Mouse (Mus musculus) heart, adult 18-20 months (tissue): ENCODE measurements at regions not wholly inside any gene's neighbourhood (a gene's known extent, or its start where the extent isn't known, plus 50 kb on each side); places are given as distances from the start of the nearest gene placed in this dataset.

Experiments
- microRNA-seq, 2 experiments: library from miRNA; unstranded; fragments of <30 nt; microRNA quantifications; one replicate each; pipeline ENCODE4 v1.2.0; 2022

Small RNA genes lying in the stretch of these regions (microRNA-seq; reads per million reads assigned to microRNA genes)
- gene Gm27525 = 0 reads per million in 2 experiments
